Mouse (Mus musculus): ENCODE results near the gene St7.
A peak's percentile ranks its signal among the peaks of the same experiment; 100 is the strongest.
"Not testable (repeated sequence)": the region's sequence is repeated elsewhere in the genome, so short reads cannot be mapped to it uniquely, and the experiment has no call there.

The St7 gene

GRCm38 (mm10) chr6:17692647-17693046 is at the start of gene St7:
St7 (plus strand) TSS chr6:17692933.
- no peak for DNase-seq (ENCODE audit: low spot score in 2 of 2)

GRCm38 (mm10) chr6:17646107-17646506 is 46.6 kb upstream of the St7 start:
- no peak for DNase-seq (ENCODE audit: low spot score in 2 of 2)

- DNase-seq (ENCODE audit: low spot score in 2 of 2), result no peak
Observed at GRCm38 (mm10) chr6:17652132-17652531, 40.6 kb upstream of the St7 start.

GRCm38 (mm10) chr6:17655080-17655479 is 37.7 kb upstream of the St7 start:
- no peak for DNase-seq (ENCODE audit: low spot score in 2 of 2)

DNA sequence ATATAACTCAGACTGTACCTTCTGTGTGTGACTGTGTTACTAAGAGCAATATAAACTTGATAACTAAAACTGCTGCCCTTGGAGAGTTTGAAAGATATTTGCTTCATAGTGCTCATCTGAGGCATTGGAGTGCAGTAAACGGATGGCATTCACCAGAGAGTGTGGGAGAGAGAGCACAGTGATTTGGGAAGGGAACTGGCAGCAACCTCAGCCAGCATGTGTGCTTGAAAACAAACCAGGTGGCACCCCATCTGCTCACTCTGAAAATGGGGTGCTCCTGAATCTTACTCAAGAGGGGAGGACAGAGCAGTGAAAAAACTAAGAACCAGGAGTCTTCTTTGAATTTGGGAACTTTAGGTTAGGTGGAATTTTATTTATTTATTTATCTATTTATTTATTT is 35.4 kb upstream of the St7 start:
- no peak for DNase-seq (ENCODE audit: low spot score in 2 of 2)

GRCm38 (mm10) chr6:17665348-17665747 is 27.4 kb upstream of the St7 start:
- DNase-seq (ENCODE audit: low spot score in 2 of 2), result no peak

- no peak for DNase-seq (ENCODE audit: low spot score in 2 of 2)
Observed at GRCm38 (mm10) chr6:17666024-17666423, 26.7 kb upstream of the St7 start.

DNA sequence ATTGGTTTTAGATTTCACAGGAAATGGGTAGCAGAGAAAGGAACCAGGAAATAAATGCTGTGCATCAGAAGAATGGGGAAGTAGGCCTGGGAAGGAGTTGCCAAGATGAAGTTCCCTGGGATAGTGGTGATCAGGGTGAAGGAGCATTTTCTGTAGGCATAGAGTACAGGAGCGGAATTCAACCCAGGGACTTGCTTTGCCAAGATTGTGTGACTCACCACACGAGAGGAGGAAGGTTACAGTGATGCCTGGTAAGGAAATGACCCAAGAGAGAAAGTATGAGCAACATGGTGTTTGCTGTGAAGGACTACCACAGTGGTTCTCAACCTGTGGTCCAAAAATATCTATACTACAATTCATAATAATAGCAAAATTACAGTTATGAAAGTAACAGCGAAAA is 24.9 kb upstream of the St7 start:
- DNase-seq (ENCODE audit: low spot score in 2 of 2), result no peak

GRCm38 (mm10) chr6:17668334-17668733 is 24.4 kb upstream of the St7 start:
- DNase-seq (ENCODE audit: low spot score in 2 of 2), result no peak

DNA sequence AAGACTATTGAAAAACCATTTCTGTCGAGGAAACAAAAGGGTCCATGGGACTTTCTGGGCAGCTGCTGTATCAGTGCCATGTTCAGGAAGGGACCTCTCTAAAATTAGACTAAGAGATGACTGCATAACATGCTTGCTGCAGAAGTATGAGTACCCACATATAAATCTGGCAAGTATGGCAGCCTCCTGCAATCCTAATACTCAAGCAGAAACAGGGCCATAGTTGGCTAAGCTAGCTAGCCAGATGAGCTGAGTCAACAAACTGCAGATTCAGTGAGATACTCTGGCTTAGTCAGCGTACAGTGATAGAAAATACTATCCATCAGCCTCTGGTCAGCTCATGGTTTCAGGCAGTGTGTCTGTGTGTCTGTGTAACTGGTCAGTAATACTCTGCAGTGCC is 22.9 kb upstream of the St7 start:
- no peak for DNase-seq (ENCODE audit: low spot score in 2 of 2)

GRCm38 (mm10) chr6:17675019-17675756 is 17.5 kb upstream of the St7 start:
- DNase-seq (ENCODE audit: low spot score in 2 of 2), result peak in 1 of 2 experiments; percentile 66

GRCm38 (mm10) chr6:17677008-17677407 is 15.7 kb upstream of the St7 start:
- DNase-seq (ENCODE audit: low spot score in 2 of 2), result no peak

DNA sequence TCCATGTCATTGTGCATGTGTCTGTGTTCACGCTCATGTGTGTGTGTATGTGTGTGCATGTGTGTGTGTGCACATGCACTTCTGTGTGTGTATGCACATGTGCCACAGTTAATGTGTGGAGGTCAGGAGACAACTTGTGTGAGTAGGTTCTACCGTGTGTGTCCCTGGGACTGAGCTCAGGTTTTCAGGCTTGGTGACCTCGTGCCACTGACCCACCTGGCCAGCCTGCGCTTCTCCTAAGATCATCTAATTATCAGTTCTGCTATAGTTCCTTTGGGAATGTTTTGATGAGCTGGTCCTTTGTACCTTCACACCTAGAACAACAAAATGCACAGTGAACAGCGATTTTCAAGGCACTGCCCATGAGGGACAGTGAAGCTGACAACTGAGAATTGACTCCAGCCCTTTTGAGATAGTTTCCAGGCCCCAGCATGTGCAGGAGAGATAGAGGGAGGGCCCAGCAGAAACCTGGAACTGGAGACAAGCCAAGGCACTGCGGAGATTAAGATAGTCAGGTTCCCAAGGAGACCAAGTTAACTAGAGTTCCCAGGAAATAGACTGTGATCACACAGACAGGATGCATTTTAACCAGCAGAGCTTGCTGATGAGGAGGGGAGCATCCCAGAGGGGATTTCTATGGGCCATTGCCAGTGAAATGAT is 12.3 kb upstream of the St7 start:
- DNase-seq (ENCODE audit: low spot score in 2 of 2), result no peak

DNA sequence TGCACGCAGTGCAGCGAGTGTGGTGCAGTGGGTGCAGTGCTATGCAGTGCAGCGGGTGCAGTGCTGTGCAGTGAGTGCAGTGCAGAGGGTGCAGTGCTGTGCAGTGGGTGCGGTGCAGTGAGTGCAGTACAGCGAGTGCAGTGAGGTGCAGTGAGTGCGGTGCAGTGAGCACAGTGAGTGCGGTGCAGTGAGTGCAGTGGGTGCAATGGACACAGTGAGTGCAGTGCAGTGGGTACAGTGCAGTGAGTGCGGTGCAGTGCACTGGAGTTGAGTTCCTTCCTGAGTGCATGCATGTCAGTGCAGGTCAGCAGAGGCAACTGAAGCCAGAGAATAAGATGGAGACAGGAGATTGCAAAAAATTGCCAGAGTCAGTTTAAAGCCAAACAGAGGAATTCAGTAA is 10.9 kb upstream of the St7 start:
- no peak for DNase-seq (ENCODE audit: low spot score in 2 of 2)

- DNase-seq (ENCODE audit: low spot score in 2 of 2), result no peak
Observed at GRCm38 (mm10) chr6:17688676-17689075, 4.1 kb upstream of the St7 start.

DNA sequence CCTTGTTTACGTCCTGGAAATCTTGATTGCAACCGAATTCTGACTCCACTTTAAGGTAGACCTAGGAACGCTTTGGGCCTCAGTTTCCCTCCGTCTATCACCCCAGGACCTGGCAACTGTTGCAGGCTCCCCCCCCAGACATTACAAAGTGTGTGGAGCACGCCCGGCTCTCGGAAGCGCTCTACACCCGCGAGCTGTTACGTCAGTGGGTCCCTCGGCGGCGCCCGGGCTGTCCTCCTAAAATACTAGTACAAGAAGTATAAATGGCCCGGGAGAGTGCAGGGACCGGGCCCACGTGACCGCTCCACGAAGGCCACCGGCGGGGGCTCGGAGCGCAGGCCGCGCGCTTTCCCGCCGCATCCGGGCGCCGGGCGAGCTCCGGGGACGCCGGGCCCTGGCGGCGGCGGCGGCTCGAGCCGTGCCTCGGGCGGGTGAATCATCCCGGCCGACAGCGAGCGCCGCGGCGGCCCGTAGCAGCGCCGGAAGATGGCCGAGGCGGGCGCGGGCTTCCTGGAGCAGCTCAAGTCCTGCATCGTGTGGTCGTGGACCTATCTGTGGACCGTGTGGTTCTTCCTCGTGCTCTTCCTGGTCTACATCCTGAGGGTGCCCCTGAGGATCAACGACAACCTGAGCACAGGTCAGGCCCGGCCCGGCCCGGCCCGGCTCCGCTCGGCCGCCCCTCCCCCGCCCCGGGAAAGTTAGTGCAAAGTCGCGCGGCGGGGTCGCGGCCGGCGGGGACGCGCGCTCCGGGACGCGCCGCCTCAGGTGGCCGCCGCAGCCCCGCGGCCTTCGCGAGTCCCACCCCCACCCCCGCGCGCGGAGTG is 1.2 kb downstream of the St7 start:
- peak; percentile 66 to 71 for DNase-seq (ENCODE audit: low spot score in 2 of 2)

DNA sequence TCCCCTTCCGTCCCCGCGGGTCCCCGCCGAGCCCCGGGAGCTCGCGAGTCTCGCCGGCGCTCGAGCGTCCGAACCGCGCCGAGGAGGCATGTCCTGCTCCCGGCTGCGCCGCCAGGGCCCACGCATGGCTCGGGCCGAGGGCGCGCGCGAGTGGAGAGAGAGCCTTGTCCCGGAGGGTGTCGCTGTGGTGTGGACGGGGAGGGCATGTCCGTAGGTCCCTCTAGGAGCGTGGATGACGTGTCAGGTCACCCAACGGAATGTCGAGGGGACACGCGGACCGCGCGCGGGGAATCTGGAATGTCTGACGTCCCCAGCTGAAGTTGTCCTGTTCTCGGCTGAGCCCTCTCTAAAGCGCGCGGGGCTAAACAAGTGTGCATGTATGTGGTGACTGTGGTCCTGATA is 1.8 kb downstream of the St7 start:
- DNase-seq (ENCODE audit: low spot score in 2 of 2), result peak; percentile 74 to 81

DNA sequence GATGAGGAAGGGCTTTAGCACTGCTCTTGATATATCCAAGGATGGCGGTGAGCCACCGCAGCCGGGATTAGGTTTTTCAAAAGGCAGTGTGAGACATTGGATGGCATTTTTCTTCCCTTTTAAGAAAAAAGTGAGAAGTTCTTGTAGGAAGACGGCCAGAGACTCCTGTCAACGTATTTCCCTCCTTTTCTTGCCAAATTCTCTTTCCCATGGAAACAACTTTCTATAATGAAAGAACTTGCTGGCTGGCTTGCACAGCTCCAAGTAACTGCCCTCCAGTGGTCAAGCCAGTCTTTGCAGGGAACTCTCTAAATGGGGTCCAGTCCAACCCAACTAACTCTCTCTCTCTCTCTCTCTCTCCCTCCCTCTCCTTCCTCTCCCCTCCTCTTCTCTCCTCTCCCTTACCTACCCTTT is 3.6 kb downstream of the St7 start:
- peak; percentile 38 to 68 for DNase-seq (ENCODE audit: low spot score in 2 of 2)

GRCm38 (mm10) chr6:17700936-17701612 is 8.3 kb downstream of the St7 start:
- DNase-seq (ENCODE audit: low spot score in 2 of 2), result no peak

- DNase-seq (ENCODE audit: low spot score in 2 of 2), result not testable (repeated sequence)
Observed at GRCm38 (mm10) chr6:17704038-17704437, 11.3 kb downstream of the St7 start.

GRCm38 (mm10) chr6:17705973-17706372 is 13.2 kb downstream of the St7 start:
- no peak for DNase-seq (ENCODE audit: low spot score in 2 of 2)

DNA sequence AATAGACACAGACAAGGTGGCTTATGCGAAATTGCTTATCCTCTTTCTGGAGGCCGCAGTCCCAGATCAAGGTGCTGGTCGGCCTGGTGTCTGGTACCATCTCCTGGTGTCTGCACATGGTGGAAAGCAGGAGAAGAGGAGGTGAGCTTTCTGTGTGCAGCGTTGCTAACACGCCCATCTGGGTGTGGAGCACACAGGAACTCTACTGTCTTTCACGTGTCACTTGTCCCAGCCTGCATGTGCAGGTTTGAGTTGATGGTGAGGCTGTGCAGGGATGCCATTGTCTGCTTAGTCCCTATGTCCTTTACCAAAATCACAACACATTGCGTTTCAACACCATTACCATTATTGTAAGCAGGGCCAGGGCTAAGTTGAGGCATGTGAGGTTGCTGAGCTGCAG is 26.2 kb downstream of the St7 start:
- no peak for DNase-seq (ENCODE audit: low spot score in 2 of 2)

All from urinary bladder, postnatal 4 days (tissue).